Comparison of ENCODE assay signal across 8 mouse cellular contexts in genomic region chr10:28955138-28955537, GRCm38 (mm10). TPM values are rescaled to one million over a fixed set of nuclear protein-coding genes. Genes with fewer than 3 reads are reported as not detected.
A peak's percentile ranks its signal among the peaks of the same experiment; 100 is the strongest.
DNase-seq lines count a peak whose midpoint lies in the region; ATAC-seq and TF ChIP-seq lines count a peak whose summit lies in the region.
"Had no signal": no experiment of that assay in that cellular context is flagged by ENCODE, and none has a peak within 500 bp of the region (broad histone marks: within the 10 kb centered on the region; RNA-seq: fewer than 3 reads in every experiment).

No protein-coding gene starts in this region.

- peak; percentile 63 for ATAC-seq in CD4-positive, CD25-positive, alpha-beta regulatory T cell, adult 4 months
- peak; percentile 96 for ATAC-seq in frontal cortex, adult (ENCODE audit: low TSS enrichment)
- ATAC-seq in lung, postnatal 0 days = no peak

- no peaks in the 10 kb centered on the region for H3K4me1 ChIP-seq in lung, postnatal 0 days (ENCODE audit: insufficient read depth, low read depth, low read length)
- H3K4me1 ChIP-seq: liver, embryonic 15.5 days had no signal

- TF ChIP-seq EP300 in lung, postnatal 0 days (IDR thresholded peaks at IDR 0.05) = no peak

- no peak overlapping the region for H3K9ac ChIP-seq in lung, postnatal 0 days (replicated peaks; ENCODE audit: low read depth)
- H3K9ac ChIP-seq: liver, embryonic 15.5 days had no signal

- no peak overlapping the region for H3K4me2 ChIP-seq in lung, postnatal 0 days (replicated peaks; ENCODE audit: low read depth, low read length)
- H3K4me2 ChIP-seq: liver, embryonic 15.5 days had no signal

- H3K27me3 ChIP-seq in lung, postnatal 0 days (replicated peaks; ENCODE audit: insufficient read depth, low read length) = no peaks in the 10 kb centered on the region
- H3K27me3 ChIP-seq: liver, embryonic 15.5 days had no signal

- 49% methylated on average over 4 of the region's 4 CpGs for WGBS in lung, postnatal 0 days

- TF ChIP-seq CTCF in lung, postnatal 0 days (IDR thresholded peaks at IDR 0.05) = peak; percentile 70

- H3K36me3 ChIP-seq in lung, postnatal 0 days (ENCODE audit: insufficient read depth, low read length) = no peaks in the 10 kb centered on the region
- H3K36me3 ChIP-seq: liver, embryonic 15.5 days had no signal

- peak; percentile 33 for DNase-seq in MEL-GATA-1-ER (ENCODE audit: extremely low read depth, low read depth)
- peak; percentile 48 to 55 for DNase-seq in cerebellum, adult 18-20 months
- DNase-seq in layer of hippocampus, adult 18-20 months (ENCODE audit: low spot score in 2 of 2) = peak; percentile 36 to 85
- DNase-seq in lung, postnatal 0 days (ENCODE audit: low spot score) = peak; percentile 37
- peak; percentile 64 for DNase-seq in right cerebral cortex, adult 18-20 months

- H3K9me3 ChIP-seq in lung, postnatal 0 days (ENCODE audit: low read length) = no peaks in the 10 kb centered on the region
- H3K9me3 ChIP-seq: liver, embryonic 15.5 days had no signal

- H3K27ac ChIP-seq in lung, postnatal 0 days (ENCODE audit: low read length) = no peak overlapping the region
- H3K27ac ChIP-seq: liver, embryonic 15.5 days had no signal

- no peak overlapping the region for H3K4me3 ChIP-seq in lung, postnatal 0 days (ENCODE audit: low read depth, low read length)
- H3K4me3 ChIP-seq: liver, embryonic 15.5 days had no signal

RNA-seq across cellular contexts. Expression of gene 2310057J18Rik, which starts 31.0 kb away (rescaled TPM):
- not detected for polyA plus RNA-seq in CD4-positive, CD25-positive, alpha-beta regulatory T cell, adult 4 months (2017; shearing (Covaris generic))
- total RNA-seq in layer of hippocampus, adult 18-20 months (2021) = not detected
- not detected in 2 replicates for polyA plus RNA-seq in lung, postnatal 0 days (2015; fragmentation: Nextera tagmentation; extraction: Ambion mirVana)
- polyA plus RNA-seq: liver, embryonic 15.5 days had no signal
